Mouse (Mus musculus) limb, embryonic 15.5 days (tissue): ENCODE results near the gene Vps33b. TPM values are rescaled to one million over a fixed set of nuclear protein-coding genes. Genes with fewer than 3 reads are reported as not detected.
"Not testable (repeated sequence)": the region's sequence is repeated elsewhere in the genome, so short reads cannot be mapped to it uniquely, and the experiment has no call there.

ENCODE experiments used
- ATAC-seq: fragments of 200-750 bp; cut with Nextera tagmentation; 2 replicates; pipeline ENCODE4 v1.8.0; 2017; ENCODE audit warnings: low read depth, moderate TSS enrichment; ENCODE audit not compliant: insufficient number of reproducible peaks, low FRiP score, low TSS enrichment
- H3K27ac ChIP-seq: fragments of 300-500 bp; sonication (generic); 2 replicates; pipeline ENCODE4 v1.5.1; 2015; ENCODE audit warnings: moderate library complexity, mild to moderate bottlenecking, inconsistent platforms
- H3K27me3 ChIP-seq: fragments of 300-500 bp; sonication (generic); 2 replicates; pipeline ENCODE4 v1.6.1; 2015; ENCODE audit warnings: inconsistent platforms
- H3K36me3 ChIP-seq: fragments of 300-500 bp; sonication (generic); 2 replicates; pipeline ENCODE4 v1.6.1; 2015; ENCODE audit warnings: inconsistent platforms
- H3K4me1 ChIP-seq: fragments of 300-500 bp; sonication (generic); 2 replicates; pipeline ENCODE4 v1.6.1; 2015; ENCODE audit warnings: inconsistent platforms
- H3K4me2 ChIP-seq: fragments of 300-500 bp; sonication (generic); 2 replicates; pipeline ENCODE4 v1.6.1; 2015; ENCODE audit warnings: mild to moderate bottlenecking, inconsistent platforms
- H3K4me3 ChIP-seq: fragments of 300-500 bp; sonication (generic); 2 replicates; pipeline ENCODE4 v1.5.1; 2015; ENCODE audit warnings: mild to moderate bottlenecking, inconsistent platforms
- H3K9ac ChIP-seq: fragments of 300-500 bp; sonication (generic); 2 replicates; pipeline ENCODE4 v1.6.1; 2015; ENCODE audit warnings: inconsistent platforms
- H3K9me3 ChIP-seq: fragments of 300-500 bp; sonication (generic); 2 replicates; pipeline ENCODE4 v1.6.1; 2016; ENCODE audit warnings: inconsistent platforms
- WGBS: fragments of 180-500 bp; shearing (Covaris S2); methylation state at CpG from one replicate; pipeline ENCODE4 v1.1.7; 2015; 5-methylcytosine and 5-hydroxymethylcytosine counted together
- polyA plus RNA-seq: library from polyadenylated mRNA; unstranded; fragments of >200 nt; fragmentation: Nextera tagmentation; extraction: Ambion mirVana; gene quantifications from 2 replicates; pipeline ENCODE4 v1.2.1, GENCODE M21; 2015

Vps33b gene
- polyA plus RNA-seq, 1 experiment from 2014 or later, result 11.8 TPM

GRCm38 (mm10) chr7:80324043-80324815 lies 54.8 kb downstream of the Vps33b start, which contains the start of gene Rccd1:
Rccd1 (minus strand) TSS chr7:80324454.
- WGBS, result 1% methylated on average over 38 of the region's 38 CpGs
- H3K4me1 ChIP-seq, result peaks cover 18% of the 10 kb centered on the region

GRCm38 (mm10) chr7:80324816-80325119 lies 55.3 kb downstream of the Vps33b start:
- not testable (repeated sequence) for ATAC-seq, H3K9ac ChIP-seq, H3K9me3 ChIP-seq, H3K27me3 ChIP-seq, H3K4me2 ChIP-seq
- Histone ChIP-seq H3K27ac (peak overlapping the region; percentile 93), H3K4me3 (peak overlapping the region; percentile 74; the same call in 1 of the 2 replicates), H3K36me3 (peaks cover 60% of the 10 kb centered on the region), H3K4me1 (peaks cover 18% of the 10 kb centered on the region)
- 38% methylated on average over 5 of the region's 5 CpGs for WGBS

More at GRCm38 (mm10) chr7:80324043-80324815, 54.8 kb downstream of the Vps33b start, which contains the start of gene Rccd1:
- H3K9ac ChIP-seq, result peak within 1 kb of the TSS; percentile 51
- no peaks in the 10 kb centered on the region for H3K9me3 ChIP-seq
- no peaks in the 10 kb centered on the region for H3K27me3 ChIP-seq
- H3K36me3 ChIP-seq, result peaks cover 60% of the 10 kb centered on the region
- ATAC-seq, result peak; percentile 98
- peak within 1 kb of the TSS; percentile 93 for H3K27ac ChIP-seq
- H3K4me2 ChIP-seq, result peak within 1 kb of the TSS; percentile 72
- H3K4me3 ChIP-seq, result peak within 1 kb of the TSS; percentile 74

- ATAC-seq, result no peak
- Histone ChIP-seq H3K27ac (peak overlapping the region; percentile 57), H3K4me1 (peaks cover 15% of the 10 kb centered on the region), H3K9me3 (no peaks in the 10 kb centered on the region), H3K27me3 (no peaks in the 10 kb centered on the region), H3K9ac (no peak overlapping the region), H3K4me3 (no peak overlapping the region), H3K36me3 (peaks cover 59% of the 10 kb centered on the region), H3K4me2 (no peak overlapping the region)
- WGBS, result 93% methylated on average over 16 of the region's 16 CpGs
Measured at GRCm38 (mm10) chr7:80325292-80325868, 55.9 kb downstream of the Vps33b start.

- Histone ChIP-seq H3K36me3 (peaks cover 60% of the 10 kb centered on the region), H3K4me1 (peaks cover 15% of the 10 kb centered on the region), H3K4me3 (no peak overlapping the region), H3K27ac (no peak overlapping the region), H3K27me3 (no peaks in the 10 kb centered on the region), H3K9me3 (no peaks in the 10 kb centered on the region), H3K4me2 (no peak overlapping the region), H3K9ac (no peak overlapping the region)
- WGBS, result 96% methylated on average over 19 of the region's 19 CpGs
- ATAC-seq, result no peak
Measured at GRCm38 (mm10) chr7:80326076-80326475, 56.6 kb downstream of the Vps33b start.

GRCm38 (mm10) chr7:80330278-80330677 lies 60.8 kb downstream of the Vps33b start:
- ATAC-seq, result no peak
- no peak overlapping the region for H3K27ac ChIP-seq
- no peaks in the 10 kb centered on the region for H3K9me3 ChIP-seq
- no peak overlapping the region for H3K9ac ChIP-seq
- no peak overlapping the region for H3K4me2 ChIP-seq
- 88% methylated on average over 8 of the region's 8 CpGs for WGBS
- H3K36me3 ChIP-seq, result peaks cover 98% of the 10 kb centered on the region
- H3K27me3 ChIP-seq, result no peaks in the 10 kb centered on the region
- no peak overlapping the region for H3K4me3 ChIP-seq
- H3K4me1 ChIP-seq, result peaks cover 1% of the 10 kb centered on the region; the same call in 1 of the 2 replicates

GRCm38 (mm10) chr7:80331433-80331832 lies 62.0 kb downstream of the Vps33b start:
- 96% methylated on average over 19 of the region's 19 CpGs for WGBS
- Histone ChIP-seq H3K4me3 (no peak overlapping the region), H3K4me1 (no peaks in the 10 kb centered on the region), H3K27me3 (no peaks in the 10 kb centered on the region), H3K4me2 (no peak overlapping the region), H3K9me3 (no peaks in the 10 kb centered on the region), H3K36me3 (peaks cover 98% of the 10 kb centered on the region), H3K27ac (no peak overlapping the region), H3K9ac (no peak overlapping the region)
- no peak for ATAC-seq

GRCm38 (mm10) chr7:80334848-80335247 lies 65.4 kb downstream of the Vps33b start:
- Histone ChIP-seq H3K9ac (no peak overlapping the region), H3K4me2 (no peak overlapping the region), H3K4me1 (peaks cover 16% of the 10 kb centered on the region), H3K9me3 (no peaks in the 10 kb centered on the region), H3K36me3 (peaks cover 72% of the 10 kb centered on the region), H3K4me3 (no peak overlapping the region), H3K27me3 (no peaks in the 10 kb centered on the region), H3K27ac (no peak overlapping the region)
- WGBS, result 85% methylated on average over 4 of the region's 4 CpGs
- no peak for ATAC-seq

GRCm38 (mm10) chr7:80336932-80337331 lies 67.5 kb downstream of the Vps33b start:
- Histone ChIP-seq H3K4me2 (no peak overlapping the region), H3K4me3 (no peak overlapping the region), H3K9ac (no peak overlapping the region), H3K9me3 (no peaks in the 10 kb centered on the region), H3K27ac (no peak overlapping the region), H3K27me3 (no peaks in the 10 kb centered on the region), H3K4me1 (peaks cover 23% of the 10 kb centered on the region), H3K36me3 (peaks cover 53% of the 10 kb centered on the region)
- no peak for ATAC-seq
- 70% methylated on average over 3 of the region's 3 CpGs for WGBS

GRCm38 (mm10) chr7:80339371-80339770 lies 69.9 kb downstream of the Vps33b start:
- Histone ChIP-seq H3K9ac (peak overlapping the region; percentile 44; the same call in 1 of the 2 replicates), H3K4me1 (peaks cover 38% of the 10 kb centered on the region), H3K27me3 (no peaks in the 10 kb centered on the region), H3K4me2 (peak overlapping the region; percentile 86), H3K36me3 (peaks cover 29% of the 10 kb centered on the region), H3K27ac (peak overlapping the region; percentile 43; the same call in 1 of the 2 replicates), H3K4me3 (peak overlapping the region; percentile 67), H3K9me3 (no peaks in the 10 kb centered on the region)
- no peak for ATAC-seq
- WGBS, result 4% methylated on average over 16 of the region's 17 CpGs

- peak; percentile 95 for ATAC-seq
- peak overlapping the region; percentile 86 for H3K4me2 ChIP-seq
- peak overlapping the region; percentile 42; the same call in 1 of the 2 replicates for H3K9ac ChIP-seq
- H3K27ac ChIP-seq, result peak overlapping the region; percentile 93
- no peaks in the 10 kb centered on the region for H3K27me3 ChIP-seq
- H3K9me3 ChIP-seq, result no peaks in the 10 kb centered on the region
- peaks cover 38% of the 10 kb centered on the region for H3K4me1 ChIP-seq
- H3K36me3 ChIP-seq, result peaks cover 22% of the 10 kb centered on the region
- WGBS, result under 1% methylated on average over 44 of the region's 45 CpGs
- H3K4me3 ChIP-seq, result peak overlapping the region; percentile 67
Measured at GRCm38 (mm10) chr7:80339793-80340628, 70.6 kb downstream of the Vps33b start.

GRCm38 (mm10) chr7:80340793-80341192 lies 71.3 kb downstream of the Vps33b start, which contains the start of gene Unc45a:
Unc45a (minus strand) TSS chr7:80341005.
- Histone ChIP-seq H3K4me1 (peaks cover 38% of the 10 kb centered on the region), H3K9me3 (no peaks in the 10 kb centered on the region), H3K4me2 (peak within 1 kb of the TSS; percentile 86), H3K36me3 (peaks cover 14% of the 10 kb centered on the region), H3K27me3 (no peaks in the 10 kb centered on the region), H3K27ac (peak within 1 kb of the TSS; percentile 93), H3K4me3 (peak within 1 kb of the TSS; percentile 67), H3K9ac (peak within 1 kb of the TSS; percentile 42; the same call in 1 of the 2 replicates)
- under 1% methylated on average over 11 of the region's 11 CpGs for WGBS
- no peak for ATAC-seq
